Mouse (Mus musculus) cerebellum, postnatal 25 days (tissue): ENCODE measurements at regions not wholly inside any gene's neighbourhood (a gene's known extent, or its start where the extent isn't known, plus 50 kb on each side); places are given as distances from the start of the nearest gene placed in this dataset.

ENCODE experiments used
- DNase-seq, 2 experiments: peaks; one replicate each; pipeline ENCODE4 v3.0.0; 2021; ENCODE audit warnings: mixed read lengths in 2 of 2

DNA sequence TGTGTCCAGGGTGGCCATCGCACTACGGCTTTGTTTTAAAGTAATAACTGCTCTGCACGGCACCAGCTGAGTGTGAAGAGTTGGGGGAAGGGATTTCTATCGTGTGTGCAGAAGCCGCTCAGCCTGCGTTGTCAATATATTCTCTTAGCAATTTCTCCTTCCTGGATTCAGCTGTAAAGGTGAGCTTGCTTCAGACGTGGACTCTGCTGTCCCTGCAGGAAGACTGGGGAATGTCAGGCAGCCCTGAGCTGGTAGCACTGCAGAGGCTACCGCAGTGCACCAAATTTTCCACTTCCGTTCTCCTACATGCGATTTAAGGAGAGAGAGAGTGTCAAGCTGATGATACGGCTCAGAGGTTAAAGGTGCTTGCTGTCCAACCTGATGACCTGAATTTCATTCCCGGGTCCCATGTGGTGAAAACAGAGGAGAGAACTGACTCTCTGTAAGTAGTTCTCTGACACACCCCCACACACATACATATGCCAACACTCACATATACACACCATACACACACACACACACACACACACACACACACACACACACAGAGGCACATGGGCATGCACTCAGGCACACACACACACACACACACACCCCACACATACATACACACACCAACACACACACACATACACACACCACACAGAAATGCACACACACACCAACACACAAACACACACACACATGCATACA lies 59.9 kb upstream of the Prelid3b start:
- DNase-seq = peak; percentile 18 to 28

DNA sequence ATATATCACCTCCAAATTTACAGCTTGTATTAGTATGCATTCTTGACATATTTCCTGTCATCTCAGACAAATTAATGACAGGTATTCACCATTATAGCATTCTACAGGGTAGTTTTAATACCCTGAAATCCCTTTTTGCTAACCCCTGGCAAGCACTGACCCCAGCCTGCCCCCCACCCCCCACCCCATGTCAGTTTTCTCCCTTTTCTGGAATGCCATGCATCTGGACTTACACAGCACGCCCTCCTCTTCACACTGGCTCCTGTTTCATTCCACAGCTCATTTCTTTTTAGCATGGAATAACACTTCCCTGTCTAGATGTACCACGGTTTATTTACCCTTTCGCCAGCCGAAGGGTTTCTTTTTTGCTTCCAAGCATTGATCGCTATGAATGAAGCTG lies 67.8 kb upstream of the Prelid3b start:
- DNase-seq = no peak

DNA sequence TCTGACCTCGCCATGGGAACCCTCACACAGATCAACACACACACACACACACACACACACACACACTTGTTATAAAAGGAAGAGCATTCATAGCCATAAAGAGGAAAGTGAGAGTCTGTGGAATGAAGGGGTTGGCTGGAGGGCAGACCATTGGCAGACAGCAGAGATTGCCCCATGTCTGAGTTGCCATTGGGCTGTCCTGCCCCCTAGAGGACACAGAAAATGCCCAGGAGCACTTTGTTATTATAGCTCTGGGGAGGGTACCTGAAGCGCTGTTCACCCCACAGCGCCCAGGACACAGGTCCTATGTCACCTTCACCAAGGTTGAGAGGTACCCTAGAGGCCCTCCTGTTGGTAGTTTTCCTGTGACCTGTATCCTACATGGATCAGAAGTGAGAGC lies 74.3 kb upstream of the Prelid3b start:
- no peak for DNase-seq

DNA sequence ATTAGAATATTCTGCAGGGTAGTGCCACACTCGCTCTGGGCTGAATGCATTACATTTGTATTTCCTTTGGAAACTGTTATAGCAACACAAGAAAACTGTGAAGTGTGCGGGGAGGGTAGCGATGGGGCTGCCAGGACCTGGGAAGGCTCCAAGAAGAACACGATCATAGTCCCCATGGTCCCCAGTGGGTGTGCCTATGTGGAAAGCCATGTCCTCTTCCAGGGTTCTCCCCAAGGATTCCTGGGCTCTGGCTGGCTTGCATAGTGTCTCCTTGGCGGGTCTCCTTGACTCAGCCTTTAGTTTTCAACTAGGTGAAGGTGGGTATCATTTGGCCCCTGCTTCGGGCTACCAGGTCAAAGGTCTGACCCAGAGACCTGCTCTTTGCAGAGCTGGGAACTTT lies 74.8 kb upstream of the Prelid3b start:
- no peak for DNase-seq

DNA sequence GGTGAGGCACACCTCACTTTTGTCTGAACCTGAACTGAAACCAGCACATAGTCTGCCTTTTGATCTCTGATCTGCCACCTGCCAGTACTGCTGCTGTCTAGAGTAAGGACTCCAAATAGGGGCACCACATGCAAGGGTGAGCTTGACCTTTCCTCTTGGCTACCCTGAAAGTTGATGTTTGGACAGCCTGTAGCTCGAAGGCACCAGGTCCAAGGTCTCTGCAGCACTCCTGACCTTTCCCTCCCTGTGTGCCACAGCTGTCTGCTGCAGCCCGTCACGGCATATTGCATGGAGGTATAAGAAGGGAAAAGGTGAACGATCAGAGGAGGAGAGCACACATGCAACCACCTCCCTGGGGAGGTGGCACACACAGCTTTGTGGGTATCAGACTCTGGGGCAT lies 75.9 kb upstream of the Prelid3b start:
- DNase-seq = no peak

DNA sequence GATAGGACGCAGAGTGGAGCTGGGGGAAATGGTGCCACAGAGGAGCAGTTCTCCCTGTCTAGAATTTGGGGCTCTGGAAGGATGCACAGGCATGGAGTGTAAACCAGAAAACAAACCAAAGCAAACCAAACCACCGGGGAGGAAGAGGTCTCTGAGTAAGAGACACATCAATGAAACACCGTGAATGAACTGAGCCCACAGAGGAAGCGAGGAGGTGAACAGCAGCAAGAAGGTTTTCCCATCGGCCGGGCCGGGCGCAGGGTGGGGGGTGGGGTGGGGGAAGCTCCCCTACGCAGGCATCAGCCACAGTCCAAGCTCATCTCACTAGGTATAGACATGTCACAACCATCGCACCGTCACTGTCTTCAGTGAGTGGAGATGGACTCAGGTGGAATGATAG lies 82.9 kb upstream of the Prelid3b start:
- no peak for DNase-seq

DNA sequence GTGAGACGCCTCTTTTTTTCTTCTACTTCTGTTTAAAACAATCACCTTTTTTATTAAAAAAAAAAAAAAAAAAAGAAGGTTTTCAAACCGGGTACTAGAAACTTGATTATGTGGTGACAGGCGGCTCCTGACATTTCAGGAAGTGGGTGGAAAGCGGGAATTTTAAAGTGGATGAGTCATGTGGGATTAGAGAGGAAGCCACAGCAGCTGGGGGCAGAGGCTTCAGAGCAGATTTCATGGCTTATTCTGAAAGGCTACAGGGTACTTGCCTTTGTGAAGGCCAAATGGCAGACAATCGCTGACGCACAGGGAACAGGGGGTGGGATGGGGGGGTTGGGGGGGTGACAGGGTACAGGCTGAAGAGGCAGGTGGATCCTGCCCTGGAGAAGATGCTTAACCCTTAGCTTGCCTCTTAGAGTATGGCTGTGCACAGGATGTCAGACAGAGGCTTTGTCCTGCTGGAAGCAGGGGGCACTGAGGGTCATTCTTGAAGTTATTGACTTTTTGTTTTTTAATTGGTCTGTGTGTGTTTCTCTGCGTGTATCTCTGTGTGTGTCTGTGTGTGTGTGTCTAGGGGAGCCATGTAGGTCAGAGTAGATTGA lies 81.4 kb upstream of the Zfp831 start:
- no peak for DNase-seq

DNA sequence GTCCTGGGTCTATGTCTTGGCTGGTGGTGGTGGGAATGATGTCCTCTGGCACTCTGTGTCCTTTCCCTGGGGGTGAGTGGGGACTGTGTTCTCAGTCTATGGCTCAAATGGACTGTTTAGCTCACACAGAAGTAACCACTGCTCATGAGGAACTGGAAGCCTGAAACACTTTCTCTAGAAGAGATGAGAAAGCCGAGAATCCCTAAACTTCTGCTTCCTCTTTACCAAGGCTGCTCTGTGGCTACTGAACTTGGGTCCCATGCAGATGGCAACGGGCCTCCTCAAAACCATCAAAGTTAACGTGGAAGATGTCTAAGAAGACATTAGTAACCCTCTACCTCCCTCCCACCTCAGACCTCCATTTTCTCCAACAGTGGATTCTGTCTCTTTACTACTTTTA lies 79.4 kb upstream of the Zfp831 start:
- no peak for DNase-seq

DNA sequence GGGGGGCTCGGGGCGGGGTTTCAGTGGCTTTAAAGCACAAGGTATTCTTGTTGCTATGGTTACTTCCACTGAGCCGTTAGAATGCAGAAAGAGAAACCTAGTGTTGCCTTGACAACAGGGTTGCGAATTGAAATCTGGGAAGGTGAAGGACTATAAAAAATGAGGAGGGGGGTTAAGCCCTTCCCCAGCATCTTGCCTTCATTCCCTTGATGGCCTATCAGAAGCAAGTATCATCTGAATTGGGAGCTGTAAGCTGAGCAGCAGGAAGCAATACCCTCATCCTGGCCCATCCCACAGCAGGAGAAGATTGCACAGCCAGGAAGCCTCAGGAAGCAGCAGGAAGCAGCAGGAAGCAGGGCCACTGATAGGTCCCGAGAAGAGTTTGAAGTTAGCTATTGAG lies 78.5 kb upstream of the Zfp831 start:
- DNase-seq = no peak

DNA sequence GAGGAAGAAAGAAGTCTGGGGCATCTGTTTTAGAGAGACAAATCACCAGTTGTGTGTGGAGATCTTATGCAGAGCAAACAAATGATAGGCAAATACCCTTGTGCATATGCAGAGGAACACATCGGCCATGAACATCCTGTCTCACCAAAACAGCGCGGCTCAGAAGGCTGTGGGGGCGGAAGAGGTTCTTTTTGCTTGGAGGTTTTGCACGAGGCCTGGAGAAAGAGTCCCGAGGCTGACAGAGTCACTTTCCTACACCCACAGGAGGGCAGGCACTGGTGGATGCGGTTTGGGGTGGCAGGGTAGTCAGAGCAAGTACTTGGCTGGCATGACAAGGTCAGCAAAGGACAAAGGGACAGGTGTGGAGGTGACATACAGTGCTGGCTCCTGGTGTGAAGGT lies 77.4 kb upstream of the Zfp831 start:
- no peak for DNase-seq

DNA sequence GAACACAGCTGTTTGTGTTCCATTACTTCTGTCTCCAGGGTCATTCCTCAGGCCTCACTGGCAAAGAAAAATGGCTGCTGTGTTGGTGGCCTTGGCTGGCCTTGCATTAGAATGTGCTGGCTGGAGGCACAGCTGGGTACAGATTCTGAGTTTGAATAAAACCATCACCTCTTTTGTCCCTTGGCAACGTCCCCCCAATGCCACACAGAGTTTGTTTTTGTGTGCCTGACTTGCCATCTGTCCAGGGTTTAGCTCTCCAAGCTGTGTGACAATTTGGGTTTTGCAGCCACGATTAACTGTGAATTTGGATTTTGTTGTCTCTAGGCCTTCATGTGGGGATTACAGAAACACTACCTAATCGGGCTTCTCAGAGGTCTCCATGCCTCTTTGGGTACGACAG lies 76.6 kb upstream of the Zfp831 start:
- DNase-seq = no peak

DNA sequence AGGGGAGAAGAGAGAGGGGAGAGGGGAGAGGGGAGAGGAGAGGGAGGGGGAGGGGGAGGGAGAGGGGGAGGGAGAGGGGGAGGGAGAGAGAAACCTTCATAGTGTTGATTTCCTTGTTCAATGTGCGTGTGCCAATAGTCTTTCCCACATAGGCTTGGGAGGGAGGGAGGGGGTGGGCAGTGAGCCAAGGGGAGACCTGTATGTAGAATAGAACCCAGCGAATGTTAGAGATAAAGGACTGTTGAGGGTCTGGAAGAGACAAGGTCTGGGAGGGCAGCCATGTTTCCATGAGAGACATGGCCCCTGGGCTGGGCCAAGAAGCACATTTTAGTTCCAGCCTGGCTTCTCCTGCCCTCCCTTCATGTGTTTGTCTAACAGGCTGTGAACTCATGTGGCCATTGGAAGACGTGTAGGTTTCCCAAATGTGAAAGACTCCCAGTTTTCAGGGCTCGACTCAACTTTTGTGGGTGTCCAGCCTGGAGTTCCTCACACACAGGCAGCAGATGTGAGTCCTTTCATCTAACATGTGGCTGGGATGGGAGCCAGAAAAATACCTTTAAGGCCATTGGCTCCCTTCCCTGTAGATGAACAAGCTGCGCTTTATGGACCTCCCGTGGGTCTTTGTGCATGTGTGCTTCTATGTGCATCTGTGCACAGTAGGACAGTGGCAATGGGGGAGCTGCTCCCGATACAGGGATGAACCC lies 68.4 kb upstream of the Zfp831 start:
- DNase-seq = no peak

DNA sequence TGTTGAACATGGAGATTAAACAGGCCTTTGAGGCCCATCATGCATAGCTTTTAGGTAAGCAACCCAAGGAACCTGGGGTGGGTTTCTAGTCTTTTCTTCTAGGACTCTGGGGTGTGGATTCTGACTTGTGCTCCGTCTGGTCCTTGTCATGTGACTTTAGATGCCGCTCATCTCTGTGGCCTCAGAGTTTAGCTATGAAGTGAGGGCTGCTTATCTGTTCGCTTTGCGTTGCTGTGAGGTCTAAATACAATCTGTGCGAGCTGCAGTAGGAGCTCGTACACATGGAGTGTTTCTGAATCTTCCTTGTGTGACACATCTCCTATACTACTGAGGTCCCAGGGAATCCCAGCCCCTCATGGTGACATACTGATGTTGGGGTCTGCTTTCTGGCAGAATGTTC lies 67.8 kb upstream of the Zfp831 start:
- DNase-seq = no peak

DNA sequence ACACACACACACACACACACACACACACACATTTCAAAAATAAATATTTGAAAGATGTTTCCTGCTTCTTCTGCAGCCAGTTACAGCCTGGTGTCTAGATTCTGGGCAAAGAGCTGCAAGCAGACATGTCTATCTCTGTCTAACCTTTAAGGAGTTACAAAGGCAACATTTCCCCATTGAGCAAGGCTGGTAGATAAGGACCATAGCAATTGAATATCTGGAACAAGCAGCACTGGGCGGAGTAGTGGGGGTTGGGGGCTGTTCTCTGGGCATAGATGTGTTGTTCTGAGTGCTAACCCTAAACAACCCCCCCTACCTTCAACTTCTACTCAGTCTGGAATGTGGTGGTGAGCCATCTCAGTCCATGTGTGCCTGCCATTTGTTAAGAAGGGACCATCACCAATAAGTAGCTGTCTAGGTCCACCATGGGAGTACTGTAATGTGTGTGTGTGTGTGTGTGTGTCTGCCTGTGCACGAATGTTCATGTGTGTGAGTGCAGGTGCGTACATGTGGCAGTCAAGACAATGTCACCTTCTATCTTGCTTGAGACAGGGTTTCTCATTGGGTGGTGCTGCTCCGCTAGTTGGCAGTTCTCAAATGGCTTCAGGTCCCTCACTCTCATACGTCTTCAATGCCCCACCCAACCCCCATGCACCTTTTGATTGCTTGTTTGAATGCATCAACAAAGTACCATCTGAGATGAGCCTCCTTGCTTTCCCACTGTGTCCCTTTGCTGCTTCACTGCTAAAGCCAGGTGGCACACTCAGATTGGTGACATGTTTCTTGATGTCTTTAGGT lies 62.2 kb upstream of the Zfp831 start:
- no peak for DNase-seq

DNA sequence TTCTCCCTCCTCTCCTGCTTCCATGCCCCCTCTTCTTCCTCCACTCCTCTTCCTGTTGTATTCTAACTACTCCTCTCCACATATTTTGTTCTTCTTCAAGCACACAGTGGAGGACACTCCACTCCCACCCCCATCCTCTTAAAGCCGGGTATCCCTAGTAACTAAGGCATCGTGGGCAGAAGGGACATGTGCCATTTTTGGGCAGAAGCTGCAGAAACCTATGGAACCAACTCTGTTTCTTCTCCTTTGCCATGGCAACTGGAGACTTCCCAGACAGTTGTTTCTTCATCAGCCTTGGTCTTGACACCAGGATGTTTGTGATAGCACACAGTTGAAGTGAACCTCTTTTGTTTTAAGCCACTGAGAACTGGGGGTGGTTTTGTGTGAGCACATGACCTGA lies 59.1 kb upstream of the Zfp831 start:
- DNase-seq = no peak
